Mouse (Mus musculus) liver, embryonic 14.5 days (tissue): ENCODE results near the gene Pla2g4f. TPM values are rescaled to one million over a fixed set of nuclear protein-coding genes. Genes with fewer than 3 reads are reported as not detected.

Experiments
- ATAC-seq: fragments of 200-750 bp; cut with Nextera tagmentation; 2 replicates; pipeline ENCODE4 v1.8.0; 2017; ENCODE audit warnings: moderate number of reproducible peaks, mild to moderate bottlenecking, moderate library complexity; ENCODE audit not compliant: insufficient read depth
- DNase-seq, 3 experiments: peaks; one replicate each; pipeline ENCODE4 v3.0.0-alpha.2; 2012 to 2013; ENCODE audit warnings: low read depth in 3 of 3, low spot score in 3 of 3
- H3K27ac ChIP-seq: fragments of 300-500 bp; sonication (generic); 2 replicates; pipeline ENCODE4 v1.5.1; 2014; ENCODE audit warnings: moderate library complexity, mild to moderate bottlenecking, control low read depth, inconsistent platforms
- H3K27me3 ChIP-seq: fragments of 300-500 bp; sonication (generic); 2 replicates; pipeline ENCODE4 v1.6.1; 2014; ENCODE audit warnings: mild to moderate bottlenecking, low read length, moderate library complexity; ENCODE audit not compliant: control insufficient read depth, insufficient read depth
- H3K36me3 ChIP-seq: fragments of 300-500 bp; sonication (generic); replicated peaks from 2 replicates; pipeline ENCODE4 v1.6.1; 2014; ENCODE audit warnings: low read depth; ENCODE audit not compliant: control insufficient read depth, insufficient read depth
- H3K4me1 ChIP-seq, 2 experiments: fragments of 200-500 bp in 1 of 2; fragments of 300-500 bp in 1 of 2; sonication (generic) in 1 of 2; replicated peaks; 2 replicates each; pipeline ENCODE4 v1.6.1; 2012 to 2014; ENCODE audit warnings: antibody characterized with exemption in 1 of 2, inconsistent platforms in 1 of 2, low read length in 1 of 2; ENCODE audit not compliant: control insufficient read depth in 2 of 2, insufficient read depth in 2 of 2
- H3K4me2 ChIP-seq: fragments of 300-500 bp; sonication (generic); 2 replicates; pipeline ENCODE4 v1.6.1; 2014; ENCODE audit warnings: low read depth, mild to moderate bottlenecking, control low read depth, moderate library complexity
- H3K4me3 ChIP-seq, 2 experiments: fragments of 200-500 bp in 1 of 2; fragments of 300-500 bp in 1 of 2; sonication (generic) in 1 of 2; 2 replicates each; pipeline ENCODE4 v1.5.1; 2012 to 2014; ENCODE audit warnings: low read depth in 2 of 2, low read length in 2 of 2, mild to moderate bottlenecking in 2 of 2, control low read depth in 1 of 2, inconsistent platforms in 1 of 2, moderate library complexity in 1 of 2; ENCODE audit not compliant: insufficient read depth in 1 of 2
- H3K9ac ChIP-seq: fragments of 300-500 bp; sonication (generic); replicated peaks from 2 replicates; pipeline ENCODE4 v1.6.1; 2014; ENCODE audit warnings: mild to moderate bottlenecking, control low read depth, moderate library complexity
- H3K9me3 ChIP-seq: fragments of 300-500 bp; sonication (generic); 2 replicates; pipeline ENCODE4 v1.6.1; 2016; ENCODE audit warnings: low read length, mixed read lengths; ENCODE audit not compliant: control insufficient read depth
- CTCF ChIP-seq: IDR thresholded peaks from 2 replicates; pipeline ENCODE4 v1.5.1; 2016; ENCODE audit warnings: antibody characterized with exemption, low read depth, control low read depth
- EP300 ChIP-seq: IDR thresholded peaks from 2 replicates; pipeline ENCODE4 v1.6.1; 2016; ENCODE audit warnings: antibody characterized with exemption, low read depth
- WGBS: fragments of 180-500 bp; shearing (Covaris S2); extraction: QIAGEN DNeasy Blood & Tissue Kit; methylation state at CpG from one replicate; pipeline ENCODE4 v1.1.7; 2014; ENCODE audit not compliant: insufficient replicate concordance; 5-methylcytosine and 5-hydroxymethylcytosine counted together
- polyA plus RNA-seq, 2 experiments: library from polyadenylated mRNA; depleted of rRNA in 1 of 2; stranded (reverse) in 1 of 2; unstranded in 1 of 2; fragments of >200 nt; fragmentation: Nextera tagmentation in 1 of 2; extraction: Ambion mirVana in 1 of 2; gene quantifications; 2 replicates each; pipeline versions ENCODE4 v1.2.1 to v1.2.3; 2012 to 2014

Pla2g4f gene
- polyA plus RNA-seq, 2 experiments: not detected

DNA sequence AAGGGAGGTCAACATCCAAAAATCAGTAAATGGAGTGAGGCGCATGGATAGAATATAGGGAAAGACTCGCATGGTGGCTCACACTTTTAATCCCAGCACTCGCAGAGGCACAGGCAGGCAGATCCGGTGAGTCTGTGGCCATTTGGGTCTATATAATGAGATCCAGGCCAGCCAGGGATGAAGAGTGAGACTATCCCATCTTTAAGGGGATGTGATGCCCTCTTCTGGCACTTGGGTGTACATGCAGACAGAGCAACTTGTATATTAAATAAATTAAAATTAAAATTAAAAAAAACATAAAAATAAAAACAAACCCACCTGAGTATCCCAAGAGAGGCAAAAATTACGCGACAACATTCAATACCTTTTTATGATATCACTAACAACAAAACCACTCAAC, 48.4 kb downstream of the Pla2g4f start:
- H3K4me2 ChIP-seq: no peak overlapping the region
- no peak for ATAC-seq
- WGBS: 61% methylated on average over 6 of the region's 6 CpGs

DNA sequence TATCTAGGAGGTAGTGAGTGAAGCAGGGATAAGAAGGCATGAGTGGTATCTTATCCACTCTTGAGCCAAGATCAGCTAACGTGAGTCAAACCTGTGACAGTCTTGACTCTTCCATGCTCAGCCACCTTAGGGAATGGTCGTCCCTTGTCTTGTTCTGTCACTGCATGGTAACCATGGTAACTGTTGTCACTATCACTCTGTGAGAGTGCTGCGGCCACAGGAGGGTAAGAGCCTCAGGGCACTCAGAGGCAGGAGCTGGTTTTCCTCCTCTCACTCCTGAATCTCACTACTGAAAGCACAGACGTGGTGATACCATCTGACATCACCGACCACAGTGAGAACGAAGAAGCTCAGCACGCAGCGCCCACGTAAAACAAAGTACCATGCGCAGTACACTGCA, 49.1 kb downstream of the Pla2g4f start:
- Histone ChIP-seq H3K9ac (no peak overlapping the region), H3K27ac (no peak overlapping the region), H3K4me1 (no peaks in the 10 kb centered on the region), H3K4me3 (no peak overlapping the region), H3K36me3 (no peaks in the 10 kb centered on the region), H3K9me3 (no peaks in the 10 kb centered on the region), H3K27me3 (no peaks in the 10 kb centered on the region), H3K4me2 (no peak overlapping the region)
- WGBS: 50% methylated on average over 10 of the region's 10 CpGs
- DNase-seq (no peak), ATAC-seq (no peak)
- no peak for TF ChIP-seq EP300

More for the DNA sequence above, 48.4 kb downstream of the Pla2g4f start:
- H3K4me3 ChIP-seq: no peak overlapping the region
- no peak overlapping the region for H3K27ac ChIP-seq
- no peak for DNase-seq
- H3K9me3 ChIP-seq: no peaks in the 10 kb centered on the region
- no peaks in the 10 kb centered on the region for H3K27me3 ChIP-seq
- TF ChIP-seq EP300 (no peak), CTCF (no peak)
- H3K4me1 ChIP-seq: no peaks in the 10 kb centered on the region
- no peak overlapping the region for H3K9ac ChIP-seq
- H3K36me3 ChIP-seq: no peaks in the 10 kb centered on the region

DNA sequence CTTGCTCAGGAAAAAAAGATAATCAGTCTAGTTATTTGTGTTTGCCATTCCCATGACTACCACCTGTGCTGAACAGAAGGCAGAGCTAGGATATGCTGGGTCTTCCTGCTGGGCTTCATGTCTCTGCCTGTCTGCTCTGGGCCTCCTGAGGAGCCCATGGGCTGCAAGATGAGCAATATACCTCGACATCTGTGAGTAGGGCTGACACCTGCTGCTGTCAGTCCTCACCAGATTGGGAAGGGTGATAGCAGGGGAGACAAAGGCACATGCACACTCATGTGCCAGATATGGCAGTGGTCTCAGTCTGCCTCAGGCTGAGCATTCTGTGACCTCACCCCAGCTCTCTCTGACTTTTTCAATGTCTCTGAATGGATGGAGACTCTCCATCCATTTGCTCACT, 51.1 kb downstream of the Pla2g4f start:
- Histone ChIP-seq H3K27ac (no peak overlapping the region), H3K4me1 (no peaks in the 10 kb centered on the region), H3K27me3 (no peaks in the 10 kb centered on the region), H3K9ac (no peak overlapping the region), H3K4me2 (no peak overlapping the region), H3K9me3 (no peaks in the 10 kb centered on the region), H3K36me3 (no peaks in the 10 kb centered on the region), H3K4me3 (no peak overlapping the region)
- TF ChIP-seq CTCF (no peak), EP300 (no peak)
- ATAC-seq (no peak), DNase-seq (no peak)
- WGBS: 5% methylated on average over 1 of the region's 1 CpGs

DNA sequence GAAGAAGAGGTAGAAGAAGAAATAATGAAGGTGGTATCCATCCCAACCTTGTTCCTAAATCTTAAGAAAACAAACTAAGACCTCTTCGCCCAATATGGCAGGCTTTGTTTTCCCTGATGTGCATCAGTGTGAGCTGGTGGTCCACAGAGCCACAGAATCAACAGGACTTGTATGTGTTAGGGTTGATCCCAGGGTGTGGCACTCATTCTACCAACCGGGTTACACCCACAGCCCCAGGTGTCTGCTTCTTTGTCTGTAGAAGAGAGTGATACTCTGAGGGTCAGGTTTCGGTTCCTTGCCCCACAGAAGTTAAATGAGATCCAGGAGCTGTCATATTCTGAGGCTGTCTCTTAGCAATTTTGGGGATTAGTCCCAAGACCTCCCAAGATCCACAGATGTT, 52.6 kb downstream of the Pla2g4f start:
- TF ChIP-seq EP300 (no peak), CTCF (no peak)

DNA sequence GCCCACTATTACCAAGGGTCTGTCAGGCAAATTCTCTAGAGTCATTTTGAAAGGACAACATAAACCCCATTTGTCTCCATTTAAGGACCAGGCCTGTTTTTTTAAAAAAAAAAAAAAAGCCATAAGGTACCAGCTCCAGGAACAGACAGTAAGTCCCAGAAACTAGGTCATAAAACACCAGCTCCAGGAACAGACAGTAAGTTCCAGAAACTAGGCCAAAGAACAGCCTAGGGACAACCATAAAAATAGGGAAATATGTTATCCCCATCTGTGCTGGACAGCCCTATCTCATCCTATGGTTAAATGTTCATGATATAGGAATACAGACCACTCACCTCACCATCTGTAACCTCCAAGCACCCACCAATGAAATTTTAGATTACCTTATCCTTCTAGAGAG, 57.7 kb downstream of the Pla2g4f start:
- DNase-seq (no peak), ATAC-seq (no peak)
- Histone ChIP-seq H3K27ac (no peak overlapping the region), H3K4me3 (no peak overlapping the region), H3K9me3 (no peaks in the 10 kb centered on the region), H3K36me3 (no peaks in the 10 kb centered on the region), H3K9ac (no peak overlapping the region), H3K27me3 (no peaks in the 10 kb centered on the region), H3K4me1 (no peaks in the 10 kb centered on the region), H3K4me2 (no peak overlapping the region)
- TF ChIP-seq EP300 (no peak), CTCF (no peak)

More for the DNA sequence above, 52.6 kb downstream of the Pla2g4f start:
- H3K27ac ChIP-seq: no peak overlapping the region
- no peak for ATAC-seq
- no peaks in the 10 kb centered on the region for H3K27me3 ChIP-seq
- no peak overlapping the region for H3K4me3 ChIP-seq
- H3K4me1 ChIP-seq: no peaks in the 10 kb centered on the region
- no peaks in the 10 kb centered on the region for H3K36me3 ChIP-seq
- WGBS: 53% methylated on average over 3 of the region's 3 CpGs
- no peak for DNase-seq
- H3K4me2 ChIP-seq: no peak overlapping the region
- H3K9ac ChIP-seq: no peak overlapping the region
- H3K9me3 ChIP-seq: no peaks in the 10 kb centered on the region

DNA sequence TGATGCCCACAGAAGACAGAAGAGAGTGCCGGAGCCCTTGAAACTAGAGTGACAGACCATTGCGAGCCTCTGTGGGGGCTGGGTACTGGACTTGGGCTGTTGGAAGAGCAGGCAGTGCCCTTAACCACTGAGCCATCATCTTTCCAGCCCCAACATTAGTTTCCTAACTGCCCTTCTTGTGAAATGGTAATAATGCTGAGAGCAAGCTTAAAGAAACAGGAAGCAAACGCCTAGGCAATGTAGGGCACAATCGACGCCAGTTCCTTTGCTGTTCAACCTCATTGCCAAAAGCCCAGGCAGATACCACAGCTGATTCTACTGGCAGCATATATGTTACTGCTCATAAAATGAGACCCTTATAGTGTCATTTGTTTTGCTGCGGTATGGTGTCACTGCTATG, 61.3 kb downstream of the Pla2g4f start:
- 52% methylated on average over 6 of the region's 6 CpGs for WGBS
- no peak overlapping the region for H3K4me2 ChIP-seq
- DNase-seq (no peak), ATAC-seq (no peak)
- no peak overlapping the region for H3K9ac ChIP-seq
- H3K9me3 ChIP-seq: no peaks in the 10 kb centered on the region
- no peak overlapping the region for H3K4me3 ChIP-seq
- TF ChIP-seq CTCF: no peak
- no peak for TF ChIP-seq EP300
- H3K27ac ChIP-seq: no peak overlapping the region
- H3K27me3 ChIP-seq: no peaks in the 10 kb centered on the region
- H3K4me1 ChIP-seq: no peaks in the 10 kb centered on the region
- no peaks in the 10 kb centered on the region for H3K36me3 ChIP-seq

Other genes starting within 250 kb of the Pla2g4f start
- gene Ehd4, start 159.6 kb downstream of the Pla2g4f start, polyA plus RNA-seq (2012; rRNA removed): 4.7 and 6.8 TPM in 2 replicates
- gene Ehd4, start 159.6 kb downstream of the Pla2g4f start, polyA plus RNA-seq (2014; fragmentation: Nextera tagmentation; extraction: Ambion mirVana): 15.9 and 17.2 TPM in 2 replicates
- gene Pla2g4e, start 68.8 kb downstream of the Pla2g4f start, polyA plus RNA-seq (2012; rRNA removed): not detected in 2 replicates
- gene Pla2g4e, start 68.8 kb downstream of the Pla2g4f start, polyA plus RNA-seq (2014; fragmentation: Nextera tagmentation; extraction: Ambion mirVana): not detected in 2 replicates
- not detected in 2 replicates for gene Pla2g4d, start 25.0 kb downstream of the Pla2g4f start, polyA plus RNA-seq (2012; rRNA removed)
- not detected in 2 replicates for gene Pla2g4d, start 25.0 kb downstream of the Pla2g4f start, polyA plus RNA-seq (2014; fragmentation: Nextera tagmentation; extraction: Ambion mirVana)
- 5.9 and 6.6 TPM in 2 replicates for gene Vps39, start 39.0 kb upstream of the Pla2g4f start, polyA plus RNA-seq (2012; rRNA removed)
- 6.9 and 7.9 TPM in 2 replicates for gene Vps39, start 39.0 kb upstream of the Pla2g4f start, polyA plus RNA-seq (2014; fragmentation: Nextera tagmentation; extraction: Ambion mirVana)
- 4.3 and 5.1 TPM in 2 replicates for gene Ganc, start 89.7 kb upstream of the Pla2g4f start, polyA plus RNA-seq (2012; rRNA removed)
- gene Ganc, start 89.7 kb upstream of the Pla2g4f start, polyA plus RNA-seq (2014; fragmentation: Nextera tagmentation; extraction: Ambion mirVana): 4.8 and 5.4 TPM in 2 replicates
- gene Tmem87a, start 89.9 kb upstream of the Pla2g4f start, polyA plus RNA-seq (2012; rRNA removed): 3.4 and 5.7 TPM in 2 replicates
- gene Tmem87a, start 89.9 kb upstream of the Pla2g4f start, polyA plus RNA-seq (2014; fragmentation: Nextera tagmentation; extraction: Ambion mirVana): 3.7 and 5.4 TPM in 2 replicates
- gene Capn3, start 141.9 kb upstream of the Pla2g4f start, polyA plus RNA-seq (2012; rRNA removed): 1.8 and 2.5 TPM in 2 replicates
- 3.3 and 4.8 TPM in 2 replicates for gene Capn3, start 141.9 kb upstream of the Pla2g4f start, polyA plus RNA-seq (2014; fragmentation: Nextera tagmentation; extraction: Ambion mirVana)
- 10.3 and 13.8 TPM in 2 replicates for gene Zfp106, start 249.7 kb upstream of the Pla2g4f start, polyA plus RNA-seq (2012; rRNA removed)
- 19.1 and 19.9 TPM in 2 replicates for gene Zfp106, start 249.7 kb upstream of the Pla2g4f start, polyA plus RNA-seq (2014; fragmentation: Nextera tagmentation; extraction: Ambion mirVana)